ENCODE assay signal across 27 mouse cellular contexts in genomic region chr13:42603308-42603707, GRCm38 (mm10).
A peak's percentile ranks its signal among the peaks of the same experiment; 100 is the strongest.
DNase-seq lines count a peak whose midpoint lies in the region; ATAC-seq and TF ChIP-seq lines count a peak whose summit lies in the region.
"Had no signal": no experiment of that assay in that cellular context is flagged by ENCODE, and none has a peak within 500 bp of the region (broad histone marks: within the 10 kb centered on the region; RNA-seq: fewer than 3 reads in every experiment).

No protein-coding gene starts in this region.

- H3K9me3 ChIP-seq in hindbrain, embryonic 12.5 days (replicated peaks) = no peaks in the 10 kb centered on the region
- H3K9me3 ChIP-seq: embryonic facial prominence, embryonic 10.5 days; embryonic facial prominence, embryonic 13.5 days; forebrain, embryonic 13.5 days; heart, embryonic 10.5 days; heart, embryonic 13.5 days; hindbrain, embryonic 15.5 days had no signal

- no peak overlapping the region for H3K9ac ChIP-seq in hindbrain, embryonic 12.5 days
- H3K9ac ChIP-seq: embryonic facial prominence, embryonic 13.5 days; forebrain, embryonic 13.5 days; heart, embryonic 13.5 days; hindbrain, embryonic 15.5 days had no signal

- no peaks in the 10 kb centered on the region for H3K36me3 ChIP-seq in hindbrain, embryonic 12.5 days
- H3K36me3 ChIP-seq: embryonic facial prominence, embryonic 10.5 days; embryonic facial prominence, embryonic 13.5 days; heart, embryonic 10.5 days; heart, embryonic 13.5 days; hindbrain, embryonic 15.5 days had no signal

- H3K4me3 ChIP-seq in left cerebral cortex, adult 2 months = no peak overlapping the region
- H3K4me3 ChIP-seq in hindbrain, embryonic 12.5 days = no peak overlapping the region
- H3K4me3 ChIP-seq: embryonic facial prominence, embryonic 10.5 days; embryonic facial prominence, embryonic 13.5 days; erythroblast, embryonic 14.5 days; forebrain, embryonic 13.5 days; heart, adult 2 months; heart, embryonic 10.5 days; heart, embryonic 13.5 days; hindbrain, embryonic 15.5 days had no signal

- intact Hi-C loops in left cerebral cortex, adult 2 months (cut with DNase I) = no loop called here
- intact Hi-C loops in left cerebral cortex, postnatal 10 days (cut with DNase I) = no loop called here

- H3K27me3 ChIP-seq in hindbrain, embryonic 12.5 days = no peaks in the 10 kb centered on the region
- H3K27me3 ChIP-seq: embryonic facial prominence, embryonic 13.5 days; forebrain, embryonic 13.5 days; heart, embryonic 13.5 days; hindbrain, embryonic 15.5 days had no signal

- TF ChIP-seq CTCF in left cerebral cortex, adult 2 months (IDR thresholded peaks at IDR 0.05) = no peak

- no peak for DNase-seq in left cerebral cortex, adult 2 months (ENCODE audit: extremely low spot score in 1 of 2, low spot score in 2 of 2)
- DNase-seq in left cerebral cortex, postnatal 10 days (ENCODE audit: extremely low spot score in 1 of 2, low spot score in 2 of 2) = no peak
- peak; percentile 14 for DNase-seq in right cerebral cortex, adult 18-20 months
- DNase-seq in right cerebral cortex, postnatal 14 days = no peak
- DNase-seq in telencephalon, adult 2 months (ENCODE audit: low read depth, low spot score) = peak; percentile 55
- DNase-seq: adrenal gland, adult 2 months; adrenal gland, postnatal 14 days; cerebellum, adult 11-12 months; cerebellum, adult 8-10 months; cerebellum, postnatal 10 days; cerebellum, postnatal 36 days; embryo, embryonic 11 days; gastrocnemius, postnatal 10 days; gastrocnemius, postnatal 36 days; heart, adult 2 months; heart, postnatal 14 days; heart, postnatal 4 days had no signal

- 84% methylated on average over 4 of the region's 4 CpGs for WGBS in hindbrain, embryonic 12.5 days

- H3K4me2 ChIP-seq in hindbrain, embryonic 12.5 days (replicated peaks) = no peak overlapping the region
- H3K4me2 ChIP-seq: embryonic facial prominence, embryonic 13.5 days; forebrain, embryonic 13.5 days; heart, embryonic 13.5 days; hindbrain, embryonic 15.5 days had no signal

- H3K4me1 ChIP-seq in hindbrain, embryonic 12.5 days = no peaks in the 10 kb centered on the region
- H3K4me1 ChIP-seq: embryonic facial prominence, embryonic 10.5 days; embryonic facial prominence, embryonic 13.5 days; heart, embryonic 10.5 days; heart, embryonic 13.5 days; hindbrain, embryonic 15.5 days had no signal

- ATAC-seq in hindbrain, embryonic 12.5 days (ENCODE audit: low FRiP score) = no peak
- ATAC-seq: CD4-positive, CD25-positive, alpha-beta regulatory T cell, adult 4 months; forebrain, embryonic 13.5 days; forebrain, embryonic 16.5 days had no signal

- peak overlapping the region; percentile 32 for H3K27ac ChIP-seq in left cerebral cortex, adult 2 months
- H3K27ac ChIP-seq in hindbrain, embryonic 12.5 days = no peak overlapping the region
- H3K27ac ChIP-seq: embryonic facial prominence, embryonic 10.5 days; embryonic facial prominence, embryonic 13.5 days; forebrain, embryonic 13.5 days; heart, adult 2 months; heart, embryonic 10.5 days; heart, embryonic 13.5 days; hindbrain, embryonic 15.5 days had no signal

Comparison
In these comparisons a context has a peak if more than half of its experiments do, and no peak if none do; other contexts are left out.
1. DNase-seq: peak in right cerebral cortex, adult 18-20 months (single experiment) and telencephalon, adult 2 months (single experiment); none in left cerebral cortex, adult 2 months (0 of 2), left cerebral cortex, postnatal 10 days (0 of 2) and right cerebral cortex, postnatal 14 days (single experiment).